Mouse (Mus musculus) 3134 (cell line): Measurements from ENCODE around the gene Ccn5.

ENCODE experiments used
- DNase-seq: peaks from one replicate; pipeline ENCODE4 v3.0.0-alpha.2; 2011; ENCODE audit warnings: low spot score; ENCODE audit not compliant: insufficient read length; ENCODE audit errors: extremely low read depth

Ccn5 gene

DNA sequence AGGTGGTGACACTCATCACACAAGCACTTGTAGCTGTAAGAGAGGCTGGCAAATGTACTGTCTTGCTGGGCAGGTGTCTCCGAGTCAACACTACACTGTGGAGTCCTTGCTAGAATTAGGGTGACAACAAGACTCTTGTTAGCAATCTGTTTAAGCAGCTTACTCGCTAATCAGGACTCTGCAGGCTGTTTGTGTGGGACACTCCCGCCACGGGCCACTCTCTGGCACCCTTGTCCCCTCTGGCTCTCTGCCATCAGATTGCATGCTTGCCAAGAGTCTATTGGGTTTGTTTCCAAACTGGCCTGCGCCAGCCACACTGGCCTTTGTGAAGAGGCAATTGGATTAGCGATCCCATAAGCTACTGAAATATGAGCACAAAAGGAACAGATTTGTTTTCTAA is 18.9 kb downstream of the Ccn5 start:
- no peak for DNase-seq

DNA sequence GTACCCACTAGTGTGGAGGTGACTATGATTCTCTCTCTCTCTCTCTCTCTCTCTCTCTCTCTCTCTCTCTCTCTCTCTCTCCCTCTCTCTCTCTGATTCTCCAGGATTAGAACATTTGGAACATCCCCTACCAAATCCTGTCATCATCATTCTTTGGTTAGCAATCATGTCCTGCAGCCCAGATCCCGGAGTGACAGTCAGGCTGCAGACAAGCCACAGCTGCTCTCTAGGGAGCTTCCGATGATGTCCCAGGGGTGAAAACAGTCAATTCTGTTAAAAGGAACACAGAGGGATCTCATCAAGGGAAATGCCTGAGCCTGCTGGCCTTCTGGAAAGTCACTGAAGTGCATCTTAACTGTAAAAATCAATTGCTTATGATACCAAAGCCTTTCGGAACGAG is 21.4 kb downstream of the Ccn5 start:
- no peak for DNase-seq

DNA sequence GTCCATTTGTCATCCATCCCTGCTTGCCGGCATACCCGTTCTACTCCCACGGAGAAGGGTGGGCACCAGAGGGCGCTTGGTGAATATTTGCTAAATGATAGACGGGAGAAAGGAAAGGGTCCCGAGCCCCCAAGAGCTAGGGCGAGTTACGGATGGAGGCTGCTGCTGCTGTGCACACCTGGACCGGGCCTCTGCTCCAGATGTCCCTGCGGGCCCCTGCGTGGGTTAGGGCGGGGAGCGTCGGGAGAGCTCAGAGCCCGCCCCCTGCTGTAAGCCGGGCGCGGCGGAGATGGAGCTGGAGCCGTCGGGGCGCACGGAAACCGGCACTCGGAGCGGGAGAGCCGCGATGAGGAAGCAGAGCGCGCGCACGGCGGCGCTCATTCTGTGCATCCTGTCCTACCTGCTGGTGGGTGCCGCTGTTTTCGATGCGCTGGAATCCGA is 32.8 kb downstream of the Ccn5 start, which contains the start of gene Kcnk15:
Gene Kcnk15 (plus strand): TSS at position 191 of the 441 bp plus-strand sequence.
- no peak for DNase-seq

DNA sequence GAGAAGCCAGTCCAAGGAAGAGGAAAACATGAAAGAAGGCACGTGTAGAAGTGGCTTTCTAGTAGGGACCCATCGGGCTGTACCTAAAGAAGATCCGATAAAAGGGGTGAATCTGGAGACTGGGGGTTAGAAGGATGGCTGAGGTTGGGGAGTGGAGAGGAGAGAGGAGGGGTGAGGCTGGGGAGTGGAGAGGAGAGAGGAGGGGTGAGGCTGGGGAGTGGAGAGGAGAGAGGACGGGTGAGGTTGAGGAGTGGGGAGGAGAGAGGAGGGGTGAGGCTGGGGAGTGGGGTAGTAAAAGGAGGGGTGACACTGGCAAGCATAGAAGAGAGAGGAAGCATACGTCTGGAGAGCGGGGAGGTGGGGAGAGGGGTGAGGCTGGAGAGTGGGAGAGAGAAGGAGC is 36.6 kb downstream of the Ccn5 start:
- DNase-seq: no peak

DNA sequence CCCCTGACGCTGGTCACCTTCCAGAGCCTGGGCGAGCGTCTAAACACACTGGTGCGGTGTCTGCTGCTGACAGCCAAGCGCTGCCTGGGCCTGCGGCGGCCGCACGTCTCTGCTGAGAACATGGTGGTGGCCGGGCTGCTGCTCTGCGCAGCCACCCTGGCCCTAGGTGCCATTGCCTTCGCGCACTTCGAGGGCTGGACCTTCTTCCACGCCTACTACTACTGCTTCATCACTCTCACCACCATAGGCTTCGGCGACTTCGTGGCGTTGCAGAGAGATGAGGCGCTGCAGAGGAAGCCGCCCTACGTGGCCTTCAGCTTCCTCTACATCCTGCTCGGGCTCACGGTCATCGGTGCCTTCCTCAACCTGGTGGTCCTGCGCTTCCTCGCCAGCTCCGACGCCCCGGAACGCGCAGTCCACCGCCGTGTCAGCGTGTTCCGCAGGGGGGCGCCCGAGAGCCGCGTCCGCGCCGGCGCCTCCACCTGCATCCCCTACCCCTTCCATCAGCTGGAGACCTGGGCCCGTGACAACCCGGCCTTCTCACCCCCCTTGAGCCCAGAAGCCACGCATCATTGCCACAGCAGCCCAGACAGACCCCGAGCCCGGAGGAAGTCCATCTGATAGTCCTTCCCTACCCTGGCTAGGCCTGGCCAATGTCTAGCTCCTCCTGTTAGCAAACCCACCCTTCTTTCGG is 37.7 kb downstream of the Ccn5 start:
- DNase-seq: no peak

DNA sequence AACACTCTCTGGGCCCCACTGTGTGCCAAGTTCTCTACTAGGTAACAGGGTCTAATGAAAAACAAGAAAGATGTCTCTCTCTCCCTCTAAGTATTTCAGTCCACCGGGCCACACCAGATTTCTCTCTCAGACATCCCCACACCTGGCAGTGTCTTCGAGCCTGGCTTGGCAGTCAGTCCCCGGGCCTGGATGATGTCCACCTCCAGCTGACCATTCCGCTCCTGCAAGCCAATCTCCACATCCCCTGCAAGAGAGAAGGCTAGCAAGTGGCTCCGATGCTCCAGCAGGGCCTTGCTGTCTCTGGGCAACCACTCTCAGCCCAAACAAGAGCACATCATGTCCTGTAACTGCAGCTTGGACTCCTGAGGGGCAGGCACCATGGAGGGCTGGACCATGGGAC is 44.6 kb downstream of the Ccn5 start:
- no peak for DNase-seq

DNA sequence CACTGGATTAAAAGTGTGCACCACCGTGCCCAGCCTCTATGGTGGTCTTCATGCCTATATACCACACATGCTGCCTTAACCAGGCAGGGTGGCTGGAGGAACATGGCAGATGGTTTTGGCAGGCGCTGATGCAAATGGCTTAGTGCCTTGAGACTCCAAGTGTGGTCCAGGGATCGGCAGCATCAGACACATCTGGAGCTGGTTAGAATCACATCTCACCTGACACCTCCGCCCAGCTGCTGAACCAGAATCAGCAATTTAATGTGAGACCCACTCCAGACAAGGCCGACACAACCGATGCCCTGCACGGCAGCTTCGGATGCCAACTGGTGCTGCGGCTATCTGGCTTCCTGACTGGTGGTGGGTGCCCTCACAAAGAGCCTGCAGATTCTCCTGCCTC is 45.4 kb downstream of the Ccn5 start:
- DNase-seq: no peak

DNA sequence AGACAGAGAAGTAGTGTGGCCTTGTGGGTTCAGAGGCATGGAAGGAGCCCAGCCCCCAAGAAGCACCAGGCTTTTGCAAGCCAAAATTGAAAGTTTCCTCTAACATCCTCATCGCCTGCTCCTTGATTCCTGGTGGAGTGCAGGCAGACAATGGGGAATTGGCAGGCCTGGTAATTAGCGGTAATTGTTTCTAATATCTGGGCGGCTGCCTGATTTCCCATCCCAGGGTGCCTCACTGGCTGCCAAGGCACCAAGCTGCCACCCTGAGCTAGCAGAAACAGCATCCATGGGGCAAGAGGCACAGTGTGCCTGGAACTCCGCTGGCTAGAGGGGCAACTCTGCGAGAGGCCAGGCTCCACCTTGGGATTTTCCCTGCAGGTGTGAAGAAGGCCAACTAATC is 49.1 kb downstream of the Ccn5 start:
- DNase-seq: no peak

DNA sequence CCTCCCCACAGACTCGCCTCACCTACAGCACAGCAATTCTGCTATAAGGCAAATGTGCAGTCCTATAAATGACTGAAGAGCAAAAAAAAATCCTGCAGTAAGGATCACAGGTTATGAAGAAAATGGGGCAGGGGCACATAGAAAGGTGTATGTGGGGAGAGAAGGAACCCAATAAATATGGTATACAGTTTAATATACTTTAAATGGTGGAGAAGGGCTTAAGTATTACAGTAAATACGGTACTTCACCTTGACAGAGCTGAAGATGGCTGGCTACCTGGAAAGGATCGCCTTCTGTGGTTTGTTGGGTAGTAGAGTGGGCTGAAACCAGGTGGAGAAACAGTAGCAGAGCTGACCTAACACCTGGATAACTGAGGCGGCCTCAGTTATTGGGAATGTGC is 50.6 kb downstream of the Ccn5 start:
- no peak for DNase-seq

DNA sequence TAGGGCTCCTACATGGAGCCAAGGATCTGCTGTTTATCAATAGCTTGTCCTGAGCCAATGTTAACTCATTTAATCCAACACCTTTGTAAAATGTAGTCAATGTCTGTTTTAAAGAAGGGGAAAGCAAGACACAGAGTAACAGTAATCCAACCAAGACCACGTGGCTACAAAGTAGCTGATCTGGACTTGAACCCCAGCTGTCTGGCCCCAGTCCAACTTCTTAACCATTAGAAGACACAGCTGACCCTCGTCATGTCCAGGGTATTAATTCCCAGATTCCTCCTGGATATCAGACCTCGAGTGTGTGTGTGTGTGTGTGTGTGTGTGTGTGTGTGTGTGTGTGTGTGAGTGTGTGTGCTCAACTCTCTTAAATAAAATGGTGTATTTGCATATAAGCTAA is 51.2 kb downstream of the Ccn5 start:
- no peak for DNase-seq

DNA sequence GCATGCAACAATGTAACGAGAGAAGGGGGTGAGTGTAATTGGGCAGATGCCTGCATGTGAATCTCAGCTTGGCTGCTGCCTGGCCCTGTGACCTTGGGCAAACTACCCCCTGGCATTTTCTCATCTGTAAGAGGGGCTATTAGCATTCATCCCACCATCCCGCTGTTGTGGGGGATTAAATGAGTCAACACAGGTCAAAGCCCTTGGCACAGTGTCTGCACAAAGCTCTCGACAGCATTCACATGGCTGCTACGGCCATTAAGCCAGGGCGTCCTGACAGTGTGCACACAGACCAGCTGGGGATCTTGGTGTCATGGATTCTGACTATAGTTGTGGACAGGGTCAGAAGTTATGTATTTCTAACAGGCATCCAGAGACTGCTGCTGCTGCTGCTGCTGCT is 54.2 kb downstream of the Ccn5 start:
- DNase-seq: no peak

DNA sequence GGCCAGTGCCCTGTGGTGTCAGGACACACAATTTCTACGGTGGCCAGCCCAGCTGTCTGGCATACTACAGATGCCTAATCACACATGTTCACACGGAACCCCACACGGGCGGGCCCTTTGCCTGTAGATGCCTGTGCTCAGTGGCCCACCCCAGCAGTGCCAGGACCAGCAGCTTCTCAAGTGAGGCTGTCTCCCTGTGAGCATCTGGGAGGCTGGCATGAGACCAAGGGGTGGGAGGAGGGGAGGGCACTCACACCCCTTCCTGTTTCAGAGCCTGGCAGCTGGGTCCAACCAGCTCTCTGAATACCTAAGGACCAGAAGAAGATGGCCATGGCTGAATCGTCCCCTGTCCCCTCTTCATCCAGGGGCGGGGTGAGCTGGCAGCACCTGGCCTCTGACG is 54.8 kb downstream of the Ccn5 start:
- DNase-seq: no peak

DNA sequence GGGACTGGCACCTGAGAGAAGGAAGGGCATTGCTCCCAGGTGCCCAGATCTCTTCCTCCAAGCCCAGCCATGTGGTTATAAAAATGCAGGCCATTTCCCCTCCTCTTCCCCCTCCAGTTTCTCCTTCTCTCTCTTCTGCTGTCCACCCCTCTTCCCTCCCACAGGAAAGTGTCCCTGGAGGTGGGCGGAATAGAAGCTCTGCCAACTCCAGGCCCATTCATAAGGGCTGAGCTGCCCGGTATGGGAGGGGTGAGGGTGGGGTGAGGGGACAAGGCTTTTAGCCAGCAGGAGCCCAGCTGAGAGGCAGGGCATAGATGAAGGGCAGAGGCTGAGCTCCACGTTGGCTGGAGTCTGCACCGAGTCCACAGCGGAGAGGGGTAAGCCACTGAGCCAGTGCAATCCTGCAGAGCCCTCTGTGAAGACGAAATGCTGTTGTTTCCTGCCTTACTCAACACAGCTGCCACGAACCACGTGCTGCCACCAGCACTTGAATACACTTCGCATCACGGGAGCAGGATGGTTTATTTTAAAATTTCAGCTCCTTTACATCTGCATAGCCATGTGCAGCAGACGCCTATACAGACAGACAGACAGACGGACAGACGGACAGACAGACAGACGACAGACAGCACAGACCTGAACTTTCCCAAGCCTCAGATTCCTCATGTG is 56.3 kb downstream of the Ccn5 start:
- no peak for DNase-seq

DNA sequence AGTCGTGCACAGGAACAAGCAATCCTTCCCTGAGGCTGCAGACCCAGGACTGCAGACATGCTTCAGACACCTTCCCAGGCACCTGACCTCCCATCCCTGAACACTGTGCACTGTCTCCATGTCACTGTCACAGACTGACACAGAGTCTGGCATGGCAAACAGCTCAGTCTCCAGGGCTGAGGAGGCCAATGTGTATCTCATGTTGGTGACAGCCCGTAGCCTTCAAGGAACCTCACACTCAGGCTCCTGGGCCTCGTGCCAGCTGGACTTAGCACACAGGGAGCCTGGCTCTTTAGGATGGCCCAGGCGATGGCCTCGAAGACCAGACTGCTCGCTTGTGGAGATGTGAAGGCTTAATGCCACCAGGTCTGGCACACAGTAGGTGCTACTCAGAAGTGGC is 60.2 kb downstream of the Ccn5 start:
- no peak for DNase-seq
